Mouse (Mus musculus): ENCODE measurements around the gene C77080. TPM values are rescaled to one million over a fixed set of nuclear protein-coding genes. Genes with fewer than 3 reads are reported as not detected.

The C77080 gene
- polyA plus RNA-seq, 1 experiment: 2.9 TPM

DNA sequence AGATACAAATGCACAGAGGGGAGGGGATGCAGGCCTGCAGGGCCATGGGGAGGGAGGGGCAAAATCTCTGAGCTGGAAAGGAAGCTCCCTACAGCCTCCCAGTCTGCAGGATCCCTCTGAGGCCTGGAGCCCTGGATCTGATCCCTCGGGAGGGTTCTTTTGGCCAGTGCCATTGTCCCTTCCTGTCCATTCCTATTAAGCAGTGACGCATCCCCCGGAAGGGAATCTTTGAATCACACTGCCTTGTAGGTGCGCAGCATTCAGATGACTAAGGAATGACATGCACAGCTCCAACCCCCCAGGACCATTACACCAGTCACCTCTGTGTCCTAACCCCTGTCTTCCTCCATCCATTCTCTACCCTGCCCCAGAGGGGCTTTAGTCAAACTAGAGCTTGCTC, 2.1 kb downstream of the C77080 start:
- DNase-seq (ENCODE audit: low read depth in 1 of 2, low spot score in 2 of 2): no peak
- TF ChIP-seq CTCF (IDR thresholded peaks at IDR 0.05; ENCODE audit: extremely low read depth, insufficient read depth, insufficient read length, insufficient replicate concordance) (no peak), POLR2A (IDR thresholded peaks at IDR 0.05; ENCODE audit: low read depth, low read length) (no peak)
- 94% methylated on average over 4 of the region's 4 CpGs for WGBS
- Histone ChIP-seq H3K4me3 (ENCODE audit: extremely low read depth, insufficient read depth, insufficient read length) (no peak overlapping the region), H3K27ac (ENCODE audit: insufficient read depth, low read length) (no peak overlapping the region), H3K4me1 (ENCODE audit: control insufficient read depth, insufficient read depth, insufficient read length) (peaks cover 14% of the 10 kb centered on the region; the same call in 1 of the 2 replicates), H3K27me3 (ENCODE audit: control insufficient read depth, insufficient read depth, low read length) (no peaks in the 10 kb centered on the region), H3K36me3 (ENCODE audit: control insufficient read depth, insufficient read depth, low read length) (no peaks in the 10 kb centered on the region)

DNA sequence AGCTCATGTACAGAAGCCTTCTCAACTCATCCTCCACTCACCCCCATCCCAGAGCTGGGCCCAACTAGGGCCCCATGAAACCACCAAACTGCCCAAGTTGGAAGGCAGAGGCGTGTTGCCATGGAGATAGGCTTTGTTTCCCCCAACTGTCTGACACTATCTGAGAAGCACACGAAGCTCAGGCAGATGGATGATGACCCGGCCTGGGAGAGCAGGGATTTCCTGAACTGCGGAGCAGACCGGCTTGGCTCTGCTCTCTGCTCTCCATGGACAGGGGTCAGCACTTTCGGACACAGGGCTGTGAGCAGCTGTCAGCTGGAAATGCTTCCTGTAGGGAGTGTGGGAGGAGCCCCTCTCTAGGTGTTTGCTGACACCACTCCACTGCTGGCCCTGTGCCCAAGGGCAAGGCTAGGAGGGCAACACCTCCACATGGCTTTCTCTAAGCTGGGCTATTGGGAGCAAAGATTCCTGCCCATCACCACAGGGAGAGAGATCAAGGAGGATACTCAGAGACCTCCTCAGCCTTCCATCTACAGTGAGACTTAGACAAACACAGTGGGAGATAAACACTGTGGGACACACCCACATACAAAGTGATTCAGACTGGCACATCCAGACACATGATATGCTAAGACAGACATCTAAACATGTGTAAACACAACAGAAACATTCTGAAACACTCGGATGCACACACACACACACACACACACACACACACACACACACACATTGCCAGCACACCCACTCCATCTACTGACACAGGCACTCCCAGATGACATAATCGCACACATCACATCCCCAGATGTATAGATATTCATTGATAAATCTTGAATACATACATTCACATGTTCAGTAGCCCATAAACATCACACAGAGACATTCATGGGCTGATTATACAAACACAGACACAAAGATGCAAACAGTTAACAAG, 4.5 kb downstream of the C77080 start:
- TF ChIP-seq POLR2A (IDR thresholded peaks at IDR 0.05; ENCODE audit: low read depth, low read length) (no peak), CTCF (IDR thresholded peaks at IDR 0.05; ENCODE audit: extremely low read depth, insufficient read depth, insufficient read length, insufficient replicate concordance) (no peak)
- H3K4me3 ChIP-seq (ENCODE audit: extremely low read depth, insufficient read depth, insufficient read length): no peak overlapping the region

DNA sequence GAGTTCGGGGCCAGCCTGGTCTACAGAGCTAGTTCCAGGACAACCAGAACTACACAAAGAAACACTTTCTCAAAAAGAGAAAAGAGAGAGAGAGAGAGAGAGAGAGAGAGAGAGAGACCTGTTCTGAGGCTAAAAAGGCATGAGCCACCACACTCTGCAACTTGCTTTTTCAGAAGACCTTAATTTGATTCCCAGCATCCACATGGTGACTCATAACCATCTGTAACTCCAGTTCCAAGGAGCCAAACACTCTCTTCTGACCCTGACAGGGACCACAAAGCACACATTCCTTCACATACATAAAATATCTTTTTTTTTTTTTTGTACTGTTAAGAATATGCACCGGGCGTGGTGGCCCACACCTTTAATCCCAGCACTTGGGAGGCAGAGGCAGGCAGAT, 6.6 kb downstream of the C77080 start:
- no peaks in the 10 kb centered on the region for H3K36me3 ChIP-seq (ENCODE audit: control insufficient read depth, insufficient read depth, low read length)
- WGBS: 90% methylated on average over 3 of the region's 3 CpGs
- H3K4me1 ChIP-seq (ENCODE audit: control insufficient read depth, insufficient read depth, insufficient read length): peaks cover 4% of the 10 kb centered on the region; the same call in 1 of the 2 replicates
- H3K27me3 ChIP-seq (ENCODE audit: control insufficient read depth, insufficient read depth, low read length): no peaks in the 10 kb centered on the region
- TF ChIP-seq CTCF (IDR thresholded peaks at IDR 0.05; ENCODE audit: extremely low read depth, insufficient read depth, insufficient read length, insufficient replicate concordance) (no peak), POLR2A (IDR thresholded peaks at IDR 0.05; ENCODE audit: low read depth, low read length) (no peak)
- no peak for DNase-seq (ENCODE audit: low read depth in 1 of 2, low spot score in 2 of 2)
- H3K4me3 ChIP-seq (ENCODE audit: extremely low read depth, insufficient read depth, insufficient read length): no peak overlapping the region
- no peak overlapping the region for H3K27ac ChIP-seq (ENCODE audit: insufficient read depth, low read length)

More for the DNA sequence above, 4.5 kb downstream of the C77080 start:
- Histone ChIP-seq H3K27me3 (ENCODE audit: control insufficient read depth, insufficient read depth, low read length) (no peaks in the 10 kb centered on the region), H3K4me1 (ENCODE audit: control insufficient read depth, insufficient read depth, insufficient read length) (peaks cover 4% of the 10 kb centered on the region; the same call in 1 of the 2 replicates), H3K36me3 (ENCODE audit: control insufficient read depth, insufficient read depth, low read length) (no peaks in the 10 kb centered on the region), H3K27ac (ENCODE audit: insufficient read depth, low read length) (no peak overlapping the region)
- peak in 1 of 2 experiments; percentile 25 for DNase-seq (ENCODE audit: low read depth in 1 of 2, low spot score in 2 of 2)
- 28% methylated on average over 8 of the region's 8 CpGs for WGBS

DNA sequence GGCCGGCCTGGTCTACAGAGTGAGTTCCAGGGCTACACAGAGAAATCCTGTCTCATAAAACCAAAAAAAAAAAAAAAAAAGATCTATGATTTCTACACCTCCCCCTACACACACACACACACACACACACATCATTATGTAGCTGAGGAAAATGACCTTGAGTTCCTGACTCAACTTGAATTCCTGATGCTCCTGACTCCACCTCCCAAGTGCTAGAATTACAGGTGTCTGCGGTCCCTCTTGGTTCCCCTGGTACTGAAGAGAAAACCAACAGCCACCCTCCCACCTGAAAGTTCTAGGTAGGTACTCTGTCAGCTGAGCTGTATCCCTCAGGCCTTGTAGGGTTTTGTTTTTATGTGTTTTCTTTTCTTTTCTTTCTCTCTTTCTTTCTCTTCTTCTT, 8.7 kb downstream of the C77080 start:
- H3K36me3 ChIP-seq (ENCODE audit: control insufficient read depth, insufficient read depth, low read length): no peaks in the 10 kb centered on the region
- 93% methylated on average over 2 of the region's 2 CpGs for WGBS
- H3K27ac ChIP-seq (ENCODE audit: insufficient read depth, low read length): no peak overlapping the region
- peaks cover 12% of the 10 kb centered on the region for H3K27me3 ChIP-seq (ENCODE audit: control insufficient read depth, insufficient read depth, low read length)
- peaks cover 6% of the 10 kb centered on the region for H3K4me1 ChIP-seq (ENCODE audit: control insufficient read depth, insufficient read depth, insufficient read length)
- TF ChIP-seq CTCF (IDR thresholded peaks at IDR 0.05; ENCODE audit: extremely low read depth, insufficient read depth, insufficient read length, insufficient replicate concordance): no peak
- TF ChIP-seq POLR2A (IDR thresholded peaks at IDR 0.05; ENCODE audit: low read depth, low read length): no peak
- DNase-seq (ENCODE audit: low read depth in 1 of 2, low spot score in 2 of 2): no peak
- H3K4me3 ChIP-seq (ENCODE audit: extremely low read depth, insufficient read depth, insufficient read length): no peak overlapping the region

DNA sequence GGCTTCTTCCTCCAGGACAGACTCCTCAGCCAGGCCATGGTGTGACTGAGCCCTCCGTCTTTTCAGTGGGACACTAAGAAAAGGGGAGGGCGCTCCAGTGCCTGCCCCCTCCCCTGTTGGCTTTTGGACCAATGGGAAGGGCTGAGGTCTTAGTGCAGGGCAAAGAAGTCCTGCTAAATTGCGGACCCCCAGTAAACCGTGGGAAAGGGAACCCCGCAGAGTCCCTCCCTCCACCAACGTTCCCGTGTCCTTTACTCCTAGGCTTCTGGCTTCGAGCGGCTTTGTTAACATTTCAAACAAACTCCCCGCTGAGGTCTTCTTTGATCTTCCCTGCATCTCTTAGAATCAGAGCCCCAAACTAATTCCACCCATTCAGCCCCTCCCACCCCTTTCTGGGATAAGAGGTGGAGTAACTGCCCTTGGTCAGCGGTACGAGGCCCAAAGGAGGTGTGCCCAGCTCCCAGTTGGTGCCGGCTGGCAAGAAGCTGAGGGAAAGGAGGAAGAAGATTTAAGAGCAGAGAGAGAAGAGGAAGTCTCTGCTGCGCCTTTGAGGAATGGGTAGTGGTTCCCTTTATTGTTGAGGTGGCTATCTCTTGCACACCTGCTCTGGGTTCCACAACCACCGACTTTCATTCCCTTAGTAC, 9.6 kb downstream of the C77080 start:
- H3K27me3 ChIP-seq (ENCODE audit: control insufficient read depth, insufficient read depth, low read length): peaks cover 12% of the 10 kb centered on the region
- H3K27ac ChIP-seq (ENCODE audit: insufficient read depth, low read length): no peak overlapping the region
- 21% methylated on average over 15 of the region's 15 CpGs for WGBS
- H3K4me3 ChIP-seq (ENCODE audit: extremely low read depth, insufficient read depth, insufficient read length): no peak overlapping the region
- H3K4me1 ChIP-seq (ENCODE audit: control insufficient read depth, insufficient read depth, insufficient read length): peaks cover 4% of the 10 kb centered on the region
- no peak for DNase-seq (ENCODE audit: low read depth in 1 of 2, low spot score in 2 of 2)
- TF ChIP-seq POLR2A (IDR thresholded peaks at IDR 0.05; ENCODE audit: low read depth, low read length) (no peak), CTCF (IDR thresholded peaks at IDR 0.05; ENCODE audit: extremely low read depth, insufficient read depth, insufficient read length, insufficient replicate concordance) (no peak)
- H3K36me3 ChIP-seq (ENCODE audit: control insufficient read depth, insufficient read depth, low read length): no peaks in the 10 kb centered on the region

DNA sequence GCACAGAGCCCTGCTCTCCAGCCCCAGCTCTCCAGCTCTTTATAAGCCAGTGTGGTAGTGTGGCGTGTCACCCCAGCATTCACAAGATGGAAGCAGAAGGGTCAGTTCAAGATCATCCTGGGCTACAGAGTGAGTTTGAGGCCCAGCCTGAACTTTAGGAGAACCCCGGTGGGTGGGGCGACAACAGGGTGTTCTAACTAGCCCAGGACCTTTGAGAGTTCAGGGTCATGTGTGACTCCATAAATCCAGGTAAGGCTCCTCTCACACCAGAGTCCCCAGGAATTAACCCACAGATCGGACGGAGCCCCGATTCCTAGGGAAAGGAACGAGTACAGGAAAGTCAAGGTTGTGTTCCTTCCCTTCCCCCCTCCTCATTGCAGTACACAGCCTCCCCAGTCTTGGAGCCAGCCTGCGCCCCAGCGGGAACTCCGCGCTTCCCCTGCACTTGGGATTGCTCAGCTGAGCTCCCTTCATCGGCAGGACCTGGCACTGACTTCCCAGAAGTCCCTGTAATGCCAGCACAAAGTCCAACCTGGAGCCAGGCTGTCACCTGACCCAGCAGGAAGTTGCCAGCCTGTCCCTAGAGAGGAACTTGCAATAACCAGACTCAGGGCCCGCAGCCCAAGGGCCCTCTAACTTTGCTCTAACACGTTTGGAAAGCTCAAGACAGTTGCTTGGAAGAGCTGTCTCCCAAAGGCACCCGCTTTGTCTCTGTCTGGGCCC, 10.3 kb downstream of the C77080 start:
- WGBS: 75% methylated on average over 15 of the region's 15 CpGs
- H3K36me3 ChIP-seq (ENCODE audit: control insufficient read depth, insufficient read depth, low read length): no peaks in the 10 kb centered on the region
- no peak overlapping the region for H3K27ac ChIP-seq (ENCODE audit: insufficient read depth, low read length)
- no peak for DNase-seq (ENCODE audit: low read depth in 1 of 2, low spot score in 2 of 2)
- no peak overlapping the region for H3K4me3 ChIP-seq (ENCODE audit: extremely low read depth, insufficient read depth, insufficient read length)
- no peak for TF ChIP-seq POLR2A (IDR thresholded peaks at IDR 0.05; ENCODE audit: low read depth, low read length)
- TF ChIP-seq CTCF (IDR thresholded peaks at IDR 0.05; ENCODE audit: extremely low read depth, insufficient read depth, insufficient read length, insufficient replicate concordance): no peak
- peaks cover 2% of the 10 kb centered on the region for H3K4me1 ChIP-seq (ENCODE audit: control insufficient read depth, insufficient read depth, insufficient read length)
- peaks cover 12% of the 10 kb centered on the region for H3K27me3 ChIP-seq (ENCODE audit: control insufficient read depth, insufficient read depth, low read length)

All from spleen, adult 2 months (tissue).